Mouse (Mus musculus) hindbrain, embryonic 14.5 days (tissue): ENCODE data around the gene Znrd1. TPM values are rescaled to one million over a fixed set of nuclear protein-coding genes. Genes with fewer than 3 reads are reported as not detected.

Experiments
- ATAC-seq: fragments of 200-750 bp; cut with Nextera tagmentation; 2 replicates; pipeline ENCODE4 v1.8.0; 2017; ENCODE audit warnings: moderate number of reproducible peaks, mild to moderate bottlenecking, moderate TSS enrichment, moderate library complexity; ENCODE audit not compliant: low FRiP score
- DNase-seq: peaks from one replicate; pipeline ENCODE4 v3.0.0-alpha.2; 2015; ENCODE audit warnings: low spot score
- H3K27ac ChIP-seq: fragments of 300-500 bp; sonication (generic); 2 replicates; pipeline ENCODE4 v1.5.1; 2014; ENCODE audit warnings: mild to moderate bottlenecking, moderate library complexity
- H3K27me3 ChIP-seq: fragments of 300-500 bp; sonication (generic); 2 replicates; pipeline ENCODE4 v1.6.1; 2014; ENCODE audit warnings: mild to moderate bottlenecking, low read length, mixed read lengths; ENCODE audit not compliant: control insufficient read depth, insufficient read depth
- H3K36me3 ChIP-seq: fragments of 300-500 bp; sonication (generic); replicated peaks from 2 replicates; pipeline ENCODE4 v1.6.1; 2014; ENCODE audit not compliant: control insufficient read depth, insufficient read depth
- H3K4me1 ChIP-seq: fragments of 300-500 bp; sonication (generic); replicated peaks from 2 replicates; pipeline ENCODE4 v1.6.1; 2014; ENCODE audit warnings: antibody characterized with exemption, low read length, mixed read lengths; ENCODE audit not compliant: control insufficient read depth, insufficient read depth
- H3K4me2 ChIP-seq: fragments of 300-500 bp; sonication (generic); replicated peaks from 2 replicates; pipeline ENCODE4 v1.6.1; 2014; ENCODE audit warnings: mild to moderate bottlenecking, moderate library complexity
- H3K4me3 ChIP-seq: fragments of 300-500 bp; sonication (generic); replicated peaks from 2 replicates; pipeline ENCODE4 v1.5.1; 2014; ENCODE audit warnings: mild to moderate bottlenecking, low read length
- H3K9ac ChIP-seq: fragments of 300-500 bp; sonication (generic); 2 replicates; pipeline ENCODE4 v1.6.1; 2014
- H3K9me3 ChIP-seq: fragments of 300-500 bp; sonication (generic); 2 replicates; pipeline ENCODE4 v1.6.1; 2016; ENCODE audit warnings: low read length; ENCODE audit not compliant: control insufficient read depth
- WGBS: fragments of 180-500 bp; shearing (Covaris S2); extraction: QIAGEN DNeasy Blood & Tissue Kit; methylation state at CpG from one replicate; pipeline ENCODE4 v1.1.7; 2014; 5-methylcytosine and 5-hydroxymethylcytosine counted together
- polyA plus RNA-seq: library from polyadenylated mRNA; unstranded; fragments of >200 nt; fragmentation: Nextera tagmentation; extraction: Ambion mirVana; gene quantifications from 2 replicates; pipeline ENCODE4 v1.2.1, GENCODE M21; 2014

Gene Znrd1
- polyA plus RNA-seq, 1 experiment from 2014 or later: 55.7 TPM

DNA sequence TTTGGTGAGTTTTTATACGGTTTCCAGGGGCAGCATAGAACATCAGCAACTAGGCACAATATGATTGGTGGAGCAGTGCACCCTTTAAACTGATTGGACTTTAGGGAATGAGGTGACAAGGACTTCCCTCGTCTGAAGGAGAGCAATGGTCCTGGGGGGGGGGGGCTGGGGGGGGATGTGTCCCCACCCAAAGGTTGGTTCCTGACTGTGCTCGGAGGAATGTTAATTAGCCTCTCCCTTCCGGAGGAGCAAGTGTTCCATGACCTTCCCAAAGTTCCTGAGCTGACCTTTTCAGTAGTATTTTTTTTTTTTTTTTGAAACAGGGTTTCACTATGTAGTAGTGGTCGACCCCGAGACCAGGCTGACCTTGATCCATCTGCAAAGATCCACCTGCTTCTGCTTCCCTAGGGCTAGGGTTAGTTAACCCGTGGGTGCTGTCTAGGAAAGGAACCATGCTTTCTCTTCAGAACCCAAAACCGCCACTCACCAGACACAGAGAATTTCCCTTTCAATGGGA is 15.0 kb upstream of the Znrd1 start:
- WGBS: 70% methylated on average over 8 of the region's 8 CpGs
- Histone ChIP-seq H3K9me3 (no peaks in the 10 kb centered on the region), H3K9ac (no peak overlapping the region), H3K27ac (no peak overlapping the region), H3K4me2 (no peak overlapping the region), H3K36me3 (no peaks in the 10 kb centered on the region), H3K4me3 (no peak overlapping the region), H3K4me1 (no peaks in the 10 kb centered on the region), H3K27me3 (no peaks in the 10 kb centered on the region)
- DNase-seq: no peak
- ATAC-seq: no peak

DNA sequence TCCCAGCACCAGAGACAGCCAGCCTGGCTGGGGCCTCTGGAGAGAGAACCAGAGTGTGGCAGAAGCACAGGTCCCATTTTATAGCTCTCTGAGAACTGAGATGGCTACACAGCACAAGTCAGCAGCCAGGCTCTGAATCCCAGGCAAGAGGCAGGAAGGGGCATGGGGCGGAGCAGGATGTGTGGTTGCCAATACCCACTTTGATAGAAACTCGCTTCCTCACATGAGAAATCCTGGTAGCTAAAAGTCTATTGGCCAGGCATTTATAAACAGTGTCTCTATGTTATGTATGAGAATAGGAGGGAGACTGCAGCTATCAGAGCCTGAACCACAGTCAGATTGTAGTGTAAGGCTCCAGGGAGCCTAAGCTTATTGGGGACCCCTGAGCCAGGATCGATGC is 14.4 kb upstream of the Znrd1 start:
- Histone ChIP-seq H3K27ac (no peak overlapping the region), H3K4me2 (no peak overlapping the region)
- no peak for ATAC-seq

DNA sequence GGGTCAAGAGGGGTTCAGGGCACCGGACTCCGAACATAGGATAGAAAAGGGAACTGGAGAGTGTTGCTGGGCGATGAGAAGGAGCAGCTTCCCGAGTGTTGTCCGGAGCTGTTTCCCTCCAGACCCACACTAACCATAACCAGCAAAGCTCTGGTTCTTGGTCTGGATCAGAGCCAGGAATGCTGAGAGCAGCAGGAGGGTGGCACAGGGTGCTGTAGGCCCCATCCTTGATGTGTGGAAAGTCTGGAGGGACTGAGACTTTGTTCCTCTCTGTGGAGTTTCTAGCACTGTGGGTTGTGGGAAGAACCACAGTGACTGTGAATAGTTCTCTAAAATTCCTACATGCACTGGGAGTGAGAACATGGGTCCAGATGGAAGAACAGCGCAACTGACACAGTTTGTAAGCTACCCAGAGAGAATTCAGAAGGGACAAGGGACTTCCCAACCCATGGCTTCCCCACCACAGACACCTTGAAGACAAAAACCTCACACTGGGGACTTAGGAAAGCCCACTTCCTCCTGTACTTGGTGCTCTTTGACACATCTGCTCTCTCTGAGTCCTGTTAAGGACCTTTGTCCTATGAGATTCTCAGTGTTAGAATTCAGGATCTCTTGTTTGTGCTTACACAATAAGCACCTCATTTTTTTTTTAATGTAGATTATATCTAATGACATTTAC is 13.0 kb upstream of the Znrd1 start:
- H3K4me2 ChIP-seq: no peak overlapping the region
- H3K27ac ChIP-seq: no peak overlapping the region
- H3K9me3 ChIP-seq: no peaks in the 10 kb centered on the region
- ATAC-seq: no peak
- no peaks in the 10 kb centered on the region for H3K36me3 ChIP-seq
- H3K27me3 ChIP-seq: no peaks in the 10 kb centered on the region
- no peak overlapping the region for H3K9ac ChIP-seq
- no peaks in the 10 kb centered on the region for H3K4me1 ChIP-seq
- no peak for DNase-seq
- 88% methylated on average over 6 of the region's 6 CpGs for WGBS
- H3K4me3 ChIP-seq: no peak overlapping the region

More for the DNA sequence above, 14.4 kb upstream of the Znrd1 start:
- no peak for DNase-seq
- H3K9me3 ChIP-seq: no peaks in the 10 kb centered on the region
- no peak overlapping the region for H3K9ac ChIP-seq
- H3K4me1 ChIP-seq: no peaks in the 10 kb centered on the region
- H3K36me3 ChIP-seq: no peaks in the 10 kb centered on the region
- WGBS: 85% methylated on average over 3 of the region's 3 CpGs
- H3K27me3 ChIP-seq: no peaks in the 10 kb centered on the region
- no peak overlapping the region for H3K4me3 ChIP-seq

DNA sequence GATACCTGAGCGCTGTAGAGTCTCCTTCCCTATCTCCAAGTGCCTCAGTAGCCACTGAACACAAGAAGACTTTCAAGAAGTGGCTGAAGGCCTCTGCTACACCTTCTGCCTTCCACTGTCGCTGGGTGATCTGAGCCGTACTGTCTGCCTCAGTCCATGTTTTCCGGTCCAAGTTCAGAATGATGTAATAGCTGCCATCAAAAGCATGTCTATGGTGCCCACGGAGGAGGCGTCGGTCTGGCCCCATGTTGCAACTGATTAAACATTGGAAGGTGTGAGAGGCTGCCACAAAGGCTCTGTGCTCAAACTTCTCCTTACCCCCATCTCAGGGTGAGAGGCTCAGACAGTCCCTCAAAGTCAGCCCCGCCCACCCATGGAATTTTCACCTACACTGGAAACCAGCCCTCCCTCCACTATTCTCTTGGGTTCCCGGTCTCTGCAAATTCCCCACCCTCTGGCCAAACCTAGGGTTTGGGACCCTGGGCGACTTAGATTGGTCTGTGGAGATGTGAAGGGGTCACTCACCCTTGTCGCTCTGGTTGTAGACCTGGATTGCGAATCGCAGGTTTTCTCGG is 12.0 kb upstream of the Znrd1 start:
- Histone ChIP-seq H3K4me3 (no peak overlapping the region), H3K9me3 (no peaks in the 10 kb centered on the region), H3K4me1 (no peaks in the 10 kb centered on the region), H3K27ac (no peak overlapping the region), H3K4me2 (no peak overlapping the region), H3K36me3 (no peaks in the 10 kb centered on the region), H3K27me3 (no peaks in the 10 kb centered on the region), H3K9ac (no peak overlapping the region)
- DNase-seq (no peak), ATAC-seq (no peak)
- 88% methylated on average over 14 of the region's 14 CpGs for WGBS

GRCm38 (mm10) chr17:36966875-36967274 is 8.5 kb upstream of the Znrd1 start:
- WGBS: 94% methylated on average over 1 of the region's 1 CpGs

GRCm38 (mm10) chr17:36961125-36961524 is 2.8 kb upstream of the Znrd1 start:
- Histone ChIP-seq H3K9me3 (no peaks in the 10 kb centered on the region), H3K4me2 (no peak overlapping the region), H3K4me3 (no peak overlapping the region), H3K9ac (no peak overlapping the region), H3K36me3 (0 out of 2 replicates have a peak, but pooled peaks cover 8% of the 10 kb centered on the region), H3K4me1 (peaks cover 11% of the 10 kb centered on the region), H3K27me3 (no peaks in the 10 kb centered on the region), H3K27ac (no peak overlapping the region)
- no peak for ATAC-seq
- DNase-seq: no peak
- 75% methylated on average over 1 of the region's 1 CpGs for WGBS

More at GRCm38 (mm10) chr17:36966875-36967274, 8.5 kb upstream of the Znrd1 start:
- H3K4me1 ChIP-seq: no peaks in the 10 kb centered on the region
- no peak overlapping the region for H3K4me2 ChIP-seq
- no peak overlapping the region for H3K27ac ChIP-seq
- no peak for ATAC-seq
- no peaks in the 10 kb centered on the region for H3K9me3 ChIP-seq
- DNase-seq: no peak
- no peaks in the 10 kb centered on the region for H3K27me3 ChIP-seq
- H3K9ac ChIP-seq: no peak overlapping the region
- H3K4me3 ChIP-seq: no peak overlapping the region
- no peaks in the 10 kb centered on the region for H3K36me3 ChIP-seq

DNA sequence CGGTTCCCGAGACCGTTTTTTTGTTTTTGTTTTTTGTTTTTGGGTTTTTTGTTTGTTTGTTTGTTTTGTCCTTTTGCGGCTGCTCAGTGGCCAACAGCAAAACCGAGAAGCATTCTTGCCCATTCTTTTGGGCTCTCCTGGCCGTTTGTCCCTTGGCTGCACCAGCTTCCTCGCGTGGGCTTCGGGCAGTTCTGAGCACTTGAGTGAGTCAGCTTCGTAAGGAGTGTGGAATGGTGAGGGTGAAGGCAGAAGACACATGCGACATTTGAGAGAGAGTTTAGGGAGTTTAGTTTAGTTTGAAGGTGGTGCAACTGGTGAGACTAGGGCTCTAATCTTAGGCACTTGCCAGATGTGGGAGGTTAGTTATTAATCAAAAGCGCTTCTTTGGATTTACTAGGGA is 525 bp upstream of the Znrd1 start:
- H3K4me1 ChIP-seq: peaks cover 11% of the 10 kb centered on the region
- ATAC-seq: no peak
- H3K27ac ChIP-seq: peak overlapping the region; percentile 68
- H3K27me3 ChIP-seq: no peaks in the 10 kb centered on the region
- peaks cover 21% of the 10 kb centered on the region for H3K36me3 ChIP-seq
- H3K9ac ChIP-seq: peak overlapping the region; percentile 68
- H3K9me3 ChIP-seq: no peaks in the 10 kb centered on the region
- H3K4me3 ChIP-seq: peak overlapping the region; percentile 65
- WGBS: 10% methylated on average over 12 of the region's 12 CpGs
- DNase-seq: no peak
- peak overlapping the region; percentile 85 for H3K4me2 ChIP-seq

DNA sequence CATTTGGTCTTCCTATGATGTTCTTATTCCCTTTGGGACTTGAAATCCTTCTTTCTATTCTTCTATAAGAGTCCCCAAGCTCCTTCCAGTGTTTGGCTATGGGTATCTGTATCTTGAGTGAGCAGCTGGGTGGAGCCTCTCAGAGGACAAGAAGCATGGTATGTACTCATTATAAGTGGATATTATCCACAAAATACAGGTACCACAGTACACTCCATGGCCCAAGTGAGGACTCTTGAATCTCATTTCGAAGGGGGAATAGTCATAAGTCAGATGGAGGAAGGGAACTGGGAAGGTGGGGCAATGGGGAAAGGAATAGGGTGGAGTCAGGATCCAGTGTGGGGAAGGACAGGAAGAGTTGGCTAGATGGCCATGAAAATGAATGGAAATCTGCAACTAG is 5.3 kb downstream of the Znrd1 start:
- H3K27me3 ChIP-seq: no peaks in the 10 kb centered on the region
- WGBS: 85% methylated on average over 1 of the region's 1 CpGs

GRCm38 (mm10) chr17:36952631-36953030 is 5.7 kb downstream of the Znrd1 start:
- no peak overlapping the region for H3K27ac ChIP-seq
- no peaks in the 10 kb centered on the region for H3K27me3 ChIP-seq
- H3K9me3 ChIP-seq: no peaks in the 10 kb centered on the region
- peaks cover 40% of the 10 kb centered on the region for H3K36me3 ChIP-seq
- no peak overlapping the region for H3K4me3 ChIP-seq
- DNase-seq (no peak), ATAC-seq (no peak)
- no peak overlapping the region for H3K9ac ChIP-seq
- no peak overlapping the region for H3K4me2 ChIP-seq
- 82% methylated on average over 2 of the region's 2 CpGs for WGBS
- H3K4me1 ChIP-seq: peaks cover 15% of the 10 kb centered on the region

More for the DNA sequence above, 5.3 kb downstream of the Znrd1 start:
- H3K4me3 ChIP-seq: no peak overlapping the region
- no peak overlapping the region for H3K27ac ChIP-seq
- peaks cover 40% of the 10 kb centered on the region for H3K36me3 ChIP-seq
- peaks cover 16% of the 10 kb centered on the region for H3K4me1 ChIP-seq
- H3K4me2 ChIP-seq: no peak overlapping the region
- H3K9me3 ChIP-seq: no peaks in the 10 kb centered on the region
- DNase-seq (no peak), ATAC-seq (no peak)
- H3K9ac ChIP-seq: no peak overlapping the region
